Mouse (Mus musculus): Measurements from ENCODE around the gene 9030025P20Rik. TPM values are rescaled to one million over a fixed set of nuclear protein-coding genes. Genes with fewer than 3 reads are reported as not detected.
"Not testable (repeated sequence)": the region's sequence is repeated elsewhere in the genome, so short reads cannot be mapped to it uniquely, and the experiment has no call there.

The 9030025P20Rik gene
- polyA plus RNA-seq, 2 experiments, result 3.4 to 5.3 TPM

DNA sequence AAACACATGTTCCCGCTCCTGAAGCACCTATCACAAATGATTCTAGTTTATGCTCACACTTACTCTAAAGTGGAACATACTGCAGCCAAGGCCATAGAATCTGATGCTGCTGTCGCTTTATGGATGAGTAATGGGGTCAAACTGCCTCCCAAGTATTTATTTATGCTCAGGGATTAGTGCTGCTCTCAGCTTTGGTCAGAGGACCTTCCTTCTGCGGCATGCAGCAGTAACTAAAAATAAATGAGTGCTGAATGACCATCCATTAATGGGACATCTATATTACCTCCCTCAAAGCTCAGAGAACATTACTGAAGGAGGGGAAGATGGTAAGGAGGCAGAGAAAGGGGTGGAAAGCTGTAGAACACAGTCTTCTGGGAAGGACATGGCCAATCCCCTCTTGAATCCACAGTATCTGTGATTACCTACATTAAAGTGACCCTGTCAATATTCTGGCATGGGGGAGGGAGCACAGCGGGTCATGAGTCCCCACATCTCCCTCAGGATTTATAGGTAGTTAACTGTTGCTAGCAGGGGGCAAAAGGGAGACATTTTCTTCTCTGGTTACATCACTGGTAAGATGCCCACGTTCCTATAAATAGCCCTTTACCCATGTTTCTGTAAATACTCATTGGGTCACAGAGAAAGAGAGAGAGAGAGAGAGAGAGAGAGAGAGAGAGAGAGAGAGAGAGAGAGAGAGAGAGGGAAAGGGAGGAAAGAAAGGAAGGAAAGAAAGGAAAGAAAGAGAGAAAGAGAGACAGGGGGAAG, 42.2 kb upstream of the 9030025P20Rik start:
- Histone ChIP-seq H3K27ac (no peak overlapping the region), H3K36me3 (replicated peaks; ENCODE audit: control insufficient read depth, insufficient read depth, low read depth) (no peaks in the 10 kb centered on the region), H3K27me3 (ENCODE audit: control insufficient read depth, insufficient read depth, low read length) (no peaks in the 10 kb centered on the region), H3K4me1 (replicated peaks; ENCODE audit: control insufficient read depth in 2 of 2, insufficient read depth in 2 of 2, low read length in 1 of 2) (no peaks in the 10 kb centered on the region), H3K4me3 (ENCODE audit: insufficient read depth in 1 of 2, low read depth in 2 of 2, low read length in 2 of 2) (no peak overlapping the region), H3K9me3 (ENCODE audit: control insufficient read depth, low read length) (no peaks in the 10 kb centered on the region), H3K9ac (replicated peaks) (no peak overlapping the region), H3K4me2 (ENCODE audit: low read depth) (no peak overlapping the region)
- TF ChIP-seq CTCF (IDR thresholded peaks at IDR 0.05; ENCODE audit: low read depth) (no peak), EP300 (IDR thresholded peaks at IDR 0.05; ENCODE audit: low read depth) (no peak)
- ATAC-seq (ENCODE audit: insufficient read depth) (no peak), DNase-seq (ENCODE audit: low read depth in 3 of 3, low spot score in 3 of 3) (no peak)
- 51% methylated on average over 5 of the region's 5 CpGs for WGBS (ENCODE audit: insufficient replicate concordance)

DNA sequence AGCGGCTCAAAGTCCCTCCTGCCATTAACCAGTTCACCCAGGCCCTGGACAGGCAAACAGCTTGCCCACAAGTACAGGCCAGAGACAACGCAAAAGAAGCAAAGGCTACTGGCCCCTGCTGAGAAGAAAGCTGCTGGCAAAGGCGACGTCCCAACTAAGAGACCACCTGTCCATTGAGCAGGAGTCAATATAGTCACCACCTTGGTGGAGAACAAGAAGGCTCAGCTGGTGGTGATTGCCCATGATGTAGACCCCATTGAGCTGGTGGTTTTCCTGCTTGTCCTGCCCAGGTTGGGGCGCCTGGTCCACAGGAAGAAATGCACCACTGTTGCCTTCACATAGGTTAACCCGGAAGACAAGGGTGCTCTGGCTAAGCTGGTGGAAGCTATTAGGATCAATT, 36.1 kb upstream of the 9030025P20Rik start:
- peak overlapping the region; percentile 66 for H3K9ac ChIP-seq (replicated peaks)
- WGBS (ENCODE audit: insufficient replicate concordance), result 61% methylated on average over 6 of the region's 6 CpGs

DNA sequence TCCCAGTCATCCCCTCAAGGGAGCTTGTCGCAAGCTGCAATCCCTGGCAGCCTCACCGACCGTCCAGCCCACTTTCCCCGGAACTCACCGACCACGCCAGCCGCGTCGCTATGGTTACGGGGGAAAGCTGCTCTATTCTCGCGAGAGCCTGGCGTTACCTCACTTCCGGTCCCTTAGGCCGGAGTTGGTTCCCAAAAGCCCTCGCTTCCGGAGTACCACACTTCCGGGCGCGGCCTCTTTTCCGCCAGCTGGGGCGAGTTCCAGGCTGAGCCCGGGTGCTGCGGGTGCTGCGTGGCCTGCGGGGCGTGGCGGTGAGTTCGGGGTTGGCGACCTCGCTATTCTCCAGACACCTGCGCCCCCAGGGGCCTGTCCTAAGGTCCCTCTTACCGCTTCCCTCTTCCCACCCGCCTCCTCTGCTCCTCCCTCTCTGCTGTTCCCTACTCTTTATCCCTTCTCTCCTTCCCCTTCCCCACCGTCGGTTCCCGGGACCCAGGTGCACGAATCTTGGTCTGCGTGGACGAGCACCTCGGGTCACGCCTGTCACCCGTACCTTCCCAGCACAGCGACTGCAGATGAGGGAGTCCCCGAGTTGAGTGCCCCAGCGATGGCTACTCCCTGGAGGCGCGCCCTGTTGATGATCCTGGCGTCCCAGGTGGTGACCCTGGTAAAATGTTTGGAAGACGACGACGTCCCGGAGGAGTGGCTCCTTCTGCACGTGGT, 35.1 kb upstream of the 9030025P20Rik start, which contains the start of the genes Wdr27 and 1600012H06Rik:
Gene Wdr27 (minus strand): TSS at position 150 of the 720 bp plus-strand sequence.
Gene 1600012H06Rik (plus strand): TSS at position 176 of the 720 bp plus-strand sequence.
- peak within 1 kb of the TSS; percentile 50 for H3K27ac ChIP-seq
- peak; percentile 97 for ATAC-seq (ENCODE audit: insufficient read depth)
- H3K4me2 ChIP-seq (ENCODE audit: low read depth), result peak within 1 kb of the TSS; percentile 71
- peaks cover 23% of the 10 kb centered on the region for H3K36me3 ChIP-seq (replicated peaks; ENCODE audit: control insufficient read depth, insufficient read depth, low read depth)
- no peaks in the 10 kb centered on the region for H3K9me3 ChIP-seq (ENCODE audit: control insufficient read depth, low read length)
- peak; percentile 11; the same call in 1 of the 2 replicates for TF ChIP-seq CTCF (IDR thresholded peaks at IDR 0.05; ENCODE audit: low read depth)
- peak; percentile 84 for TF ChIP-seq EP300 (IDR thresholded peaks at IDR 0.05; ENCODE audit: low read depth)
- under 1% methylated on average over 54 of the region's 54 CpGs for WGBS (ENCODE audit: insufficient replicate concordance)
- peak within 1 kb of the TSS; percentile 78 for H3K9ac ChIP-seq (replicated peaks)
- peak within 1 kb of the TSS; percentile 82 to 88 for H3K4me3 ChIP-seq (ENCODE audit: insufficient read depth in 1 of 2, low read depth in 2 of 2, low read length in 2 of 2)
- no peaks in the 10 kb centered on the region for H3K27me3 ChIP-seq (ENCODE audit: control insufficient read depth, insufficient read depth, low read length)
- DNase-seq (ENCODE audit: low read depth in 3 of 3, low spot score in 3 of 3), result peak; percentile 98
- peaks cover 7 to 9% of the 10 kb centered on the region in 2 experiments; a peak in 3 of 4 replicates for H3K4me1 ChIP-seq (replicated peaks; ENCODE audit: control insufficient read depth in 2 of 2, insufficient read depth in 2 of 2, low read length in 1 of 2)

More for the DNA sequence above, 36.1 kb upstream of the 9030025P20Rik start:
- peak overlapping the region; percentile 71 for H3K4me2 ChIP-seq (ENCODE audit: low read depth)
- DNase-seq (ENCODE audit: low read depth in 3 of 3, low spot score in 3 of 3); H3K27me3 ChIP-seq (ENCODE audit: control insufficient read depth, insufficient read depth, low read length); H3K9me3 ChIP-seq (ENCODE audit: control insufficient read depth, low read length); H3K27ac ChIP-seq; H3K4me1 ChIP-seq (replicated peaks; ENCODE audit: control insufficient read depth in 2 of 2, insufficient read depth in 2 of 2, low read length in 1 of 2); ATAC-seq (ENCODE audit: insufficient read depth): not testable (repeated sequence)
- H3K36me3 ChIP-seq (replicated peaks; ENCODE audit: control insufficient read depth, insufficient read depth, low read depth), result peaks cover 20% of the 10 kb centered on the region
- H3K4me3 ChIP-seq (ENCODE audit: insufficient read depth in 1 of 2, low read depth in 2 of 2, low read length in 2 of 2), result peak overlapping the region in 1 of 2 experiments; percentile 88; a peak in 2 of 4 replicates

DNA sequence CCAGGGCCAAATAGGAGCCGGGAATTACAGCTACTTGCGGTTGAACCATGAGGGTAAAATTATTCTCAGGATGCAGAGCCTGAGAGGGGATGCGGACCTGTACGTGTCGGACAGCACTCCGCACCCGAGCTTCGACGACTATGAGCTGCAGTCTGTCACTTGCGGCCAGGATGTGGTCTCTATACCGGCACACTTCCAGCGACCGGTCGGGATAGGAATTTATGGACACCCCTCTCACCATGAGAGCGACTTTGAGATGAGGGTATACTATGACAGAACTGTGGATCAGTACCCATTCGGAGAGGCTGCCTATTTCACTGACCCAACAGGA, 34.6 kb upstream of the 9030025P20Rik start:
- H3K4me3 ChIP-seq (ENCODE audit: insufficient read depth in 1 of 2, low read depth in 2 of 2, low read length in 2 of 2), result peak overlapping the region; percentile 82 to 88
- H3K27me3 ChIP-seq (ENCODE audit: control insufficient read depth, insufficient read depth, low read length), result no peaks in the 10 kb centered on the region
- peak overlapping the region; percentile 71 for H3K4me2 ChIP-seq (ENCODE audit: low read depth)
- H3K9ac ChIP-seq (replicated peaks), result peak overlapping the region; percentile 78
- H3K9me3 ChIP-seq (ENCODE audit: control insufficient read depth, low read length), result no peaks in the 10 kb centered on the region
- no peak for DNase-seq (ENCODE audit: low read depth in 3 of 3, low spot score in 3 of 3)
- peaks cover 28% of the 10 kb centered on the region for H3K36me3 ChIP-seq (replicated peaks; ENCODE audit: control insufficient read depth, insufficient read depth, low read depth)
- 13% methylated on average over 16 of the region's 16 CpGs for whole genome bisulfite sequencing (ENCODE audit: insufficient replicate concordance)
- TF ChIP-seq CTCF (IDR thresholded peaks at IDR 0.05; ENCODE audit: low read depth) (no peak), EP300 (IDR thresholded peaks at IDR 0.05; ENCODE audit: low read depth) (no peak)
- ATAC-seq (ENCODE audit: insufficient read depth), result peak; percentile 11
- H3K4me1 ChIP-seq (replicated peaks; ENCODE audit: control insufficient read depth in 2 of 2, insufficient read depth in 2 of 2, low read length in 1 of 2), result peaks cover 7 to 9% of the 10 kb centered on the region in 2 experiments; a peak in 3 of 4 replicates
- no peak overlapping the region; the same call in 1 of the 2 replicates for H3K27ac ChIP-seq

DNA sequence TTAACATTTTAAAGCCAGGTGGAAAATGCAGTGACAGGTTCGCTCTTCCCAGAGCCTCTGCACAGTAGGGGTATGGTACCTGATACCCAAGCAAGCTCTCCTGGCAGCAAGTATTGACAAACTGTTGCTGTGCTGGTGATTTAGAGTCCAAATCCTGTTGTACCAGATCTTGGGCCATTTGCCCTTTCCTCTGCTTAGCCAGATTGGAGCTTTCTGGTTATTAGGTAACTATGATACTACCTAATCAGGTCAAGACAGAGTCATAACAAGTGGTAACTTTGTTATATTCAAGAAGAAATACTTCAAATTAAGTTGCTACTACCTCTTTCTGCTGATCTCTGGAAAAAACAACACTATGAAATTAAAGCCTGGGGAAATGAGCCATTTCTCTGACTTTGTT, 33.7 kb upstream of the 9030025P20Rik start:
- Histone ChIP-seq H3K27me3 (ENCODE audit: control insufficient read depth, insufficient read depth, low read length) (no peaks in the 10 kb centered on the region), H3K4me3 (ENCODE audit: insufficient read depth in 1 of 2, low read depth in 2 of 2, low read length in 2 of 2) (no peak overlapping the region), H3K4me2 (ENCODE audit: low read depth) (peak overlapping the region; percentile 71), H3K9me3 (ENCODE audit: control insufficient read depth, low read length) (no peaks in the 10 kb centered on the region), H3K27ac (no peak overlapping the region), H3K36me3 (replicated peaks; ENCODE audit: control insufficient read depth, insufficient read depth, low read depth) (peaks cover 34% of the 10 kb centered on the region), H3K4me1 (replicated peaks; ENCODE audit: control insufficient read depth in 2 of 2, insufficient read depth in 2 of 2, low read length in 1 of 2) (peaks cover 7 to 9% of the 10 kb centered on the region in 2 experiments; a peak in 3 of 4 replicates), H3K9ac (replicated peaks) (peak overlapping the region; percentile 21; the same call in 1 of the 2 replicates)
- 91% methylated on average over 1 of the region's 1 CpGs for WGBS (ENCODE audit: insufficient replicate concordance)
- no peak for TF ChIP-seq CTCF (IDR thresholded peaks at IDR 0.05; ENCODE audit: low read depth)
- TF ChIP-seq EP300 (IDR thresholded peaks at IDR 0.05; ENCODE audit: low read depth), result no peak
- no peak for ATAC-seq (ENCODE audit: insufficient read depth)
- no peak for DNase-seq (ENCODE audit: low read depth in 3 of 3, low spot score in 3 of 3)

Data from liver, embryonic 14.5 days (tissue).